Mouse (Mus musculus) hindbrain, embryonic 13.5 days (tissue): ENCODE measurements around the gene Rec114. TPM values are rescaled to one million over a fixed set of nuclear protein-coding genes. Genes with fewer than 3 reads are reported as not detected.

Experiments
- ATAC-seq: fragments of 200-750 bp; cut with Nextera tagmentation; 2 replicates; pipeline ENCODE4 v1.8.0; 2017; ENCODE audit warnings: moderate TSS enrichment; ENCODE audit not compliant: low FRiP score
- H3K27ac ChIP-seq: fragments of 300-500 bp; sonication (generic); 2 replicates; pipeline ENCODE4 v1.5.1; 2015; ENCODE audit warnings: inconsistent platforms, mild to moderate bottlenecking, moderate library complexity
- H3K27me3 ChIP-seq: fragments of 300-500 bp; sonication (generic); 2 replicates; pipeline ENCODE4 v1.6.1; 2015; ENCODE audit warnings: mild to moderate bottlenecking, inconsistent platforms
- H3K36me3 ChIP-seq: fragments of 300-500 bp; sonication (generic); 2 replicates; pipeline ENCODE4 v1.6.1; 2015; ENCODE audit warnings: mild to moderate bottlenecking, inconsistent platforms
- H3K4me1 ChIP-seq: fragments of 300-500 bp; sonication (generic); replicated peaks from 2 replicates; pipeline ENCODE4 v1.6.1; 2015; ENCODE audit warnings: inconsistent platforms
- H3K4me2 ChIP-seq: fragments of 300-500 bp; sonication (generic); 2 replicates; pipeline ENCODE4 v1.6.1; 2015; ENCODE audit warnings: inconsistent platforms, mild to moderate bottlenecking, moderate library complexity
- H3K4me3 ChIP-seq: fragments of 300-500 bp; sonication (generic); 2 replicates; pipeline ENCODE4 v1.5.1; 2015; ENCODE audit warnings: mild to moderate bottlenecking, inconsistent platforms
- H3K9ac ChIP-seq: fragments of 300-500 bp; sonication (generic); 2 replicates; pipeline ENCODE4 v1.6.1; 2015; ENCODE audit warnings: mild to moderate bottlenecking, inconsistent platforms
- H3K9me3 ChIP-seq: fragments of 300-500 bp; sonication (generic); 2 replicates; pipeline ENCODE4 v1.6.1; 2016; ENCODE audit warnings: inconsistent platforms
- whole genome bisulfite sequencing: fragments of 180-500 bp; shearing (Covaris S2); methylation state at CpG from one replicate; pipeline ENCODE4 v1.1.7; 2015; 5-methylcytosine and 5-hydroxymethylcytosine counted together
- polyA plus RNA-seq: library from polyadenylated mRNA; unstranded; fragments of >200 nt; fragmentation: Nextera tagmentation; extraction: Ambion mirVana; gene quantifications from 2 replicates; pipeline ENCODE4 v1.2.1, GENCODE M21; 2015

Rec114 gene
- polyA plus RNA-seq, 1 experiment from 2014 or later, result 1.5 TPM

DNA sequence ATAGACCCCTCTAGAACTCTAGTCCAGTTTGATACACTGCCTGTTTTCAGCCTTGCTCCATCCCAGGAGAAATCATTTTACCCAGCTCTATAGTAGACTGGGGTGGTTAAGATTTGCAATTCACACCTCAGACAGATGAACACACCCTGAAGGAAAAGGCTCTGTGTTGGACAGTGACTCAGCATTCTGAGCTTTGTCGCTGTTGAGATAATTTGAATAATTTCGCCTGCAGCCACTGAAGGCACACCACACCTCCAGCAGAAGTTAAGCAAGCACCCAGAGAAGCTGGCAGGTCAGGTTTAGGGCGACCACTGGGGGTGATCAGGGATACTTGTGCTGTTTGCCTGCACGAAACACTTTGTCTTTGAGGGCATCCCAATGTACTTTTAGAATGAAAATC lies 4.4 kb upstream of the Rec114 start:
- H3K27ac ChIP-seq, result no peak overlapping the region
- WGBS, result 68% methylated on average over 4 of the region's 4 CpGs
- ATAC-seq, result no peak
- H3K4me1 ChIP-seq, result peaks cover 12% of the 10 kb centered on the region
- no peak overlapping the region for H3K4me3 ChIP-seq
- no peak overlapping the region for H3K4me2 ChIP-seq
- no peaks in the 10 kb centered on the region for H3K9me3 ChIP-seq
- H3K9ac ChIP-seq, result no peak overlapping the region
- H3K36me3 ChIP-seq, result no peaks in the 10 kb centered on the region
- H3K27me3 ChIP-seq, result no peaks in the 10 kb centered on the region

- Histone ChIP-seq H3K9me3 (no peaks in the 10 kb centered on the region), H3K27me3 (no peaks in the 10 kb centered on the region), H3K36me3 (no peaks in the 10 kb centered on the region), H3K4me3 (no peak overlapping the region), H3K27ac (0 out of 2 replicates have a peak overlapping the region, but pooled peaks have one; percentile 48), H3K4me2 (peak overlapping the region; percentile 31; the same call in 1 of the 2 replicates), H3K9ac (no peak overlapping the region), H3K4me1 (peaks cover 12% of the 10 kb centered on the region)
- ATAC-seq, result no peak
- WGBS, result 26% methylated on average over 6 of the region's 6 CpGs
Observed at GRCm38 (mm10) chr9:58747328-58747755, 3.6 kb upstream of the Rec114 start.

DNA sequence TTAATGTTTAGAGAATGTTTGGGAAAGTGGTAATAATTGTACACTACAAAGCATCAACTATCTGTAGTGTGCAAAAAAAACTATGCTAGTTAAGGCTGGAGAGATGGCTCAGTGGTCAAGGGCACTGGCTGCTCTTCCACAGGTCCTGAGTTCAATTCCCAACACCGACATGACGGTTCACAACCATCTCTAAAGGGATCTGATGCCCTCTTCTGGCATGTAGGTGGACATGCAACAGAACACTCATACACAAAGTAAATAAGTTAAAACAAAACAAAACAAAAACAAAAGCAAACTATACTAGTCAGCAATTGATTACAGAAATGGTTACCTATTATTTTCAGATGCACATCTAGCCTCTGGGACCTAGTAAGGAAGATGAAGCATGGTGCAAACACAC lies 1.1 kb downstream of the Rec114 start:
- ATAC-seq, result no peak
- no peak overlapping the region for H3K4me3 ChIP-seq
- no peak overlapping the region for H3K9ac ChIP-seq
- H3K27me3 ChIP-seq, result no peaks in the 10 kb centered on the region
- H3K4me1 ChIP-seq, result peaks cover 12% of the 10 kb centered on the region
- no peaks in the 10 kb centered on the region for H3K9me3 ChIP-seq
- 98% methylated on average over 2 of the region's 2 CpGs for WGBS
- H3K27ac ChIP-seq, result no peak overlapping the region
- H3K36me3 ChIP-seq, result no peaks in the 10 kb centered on the region
- H3K4me2 ChIP-seq, result no peak overlapping the region

DNA sequence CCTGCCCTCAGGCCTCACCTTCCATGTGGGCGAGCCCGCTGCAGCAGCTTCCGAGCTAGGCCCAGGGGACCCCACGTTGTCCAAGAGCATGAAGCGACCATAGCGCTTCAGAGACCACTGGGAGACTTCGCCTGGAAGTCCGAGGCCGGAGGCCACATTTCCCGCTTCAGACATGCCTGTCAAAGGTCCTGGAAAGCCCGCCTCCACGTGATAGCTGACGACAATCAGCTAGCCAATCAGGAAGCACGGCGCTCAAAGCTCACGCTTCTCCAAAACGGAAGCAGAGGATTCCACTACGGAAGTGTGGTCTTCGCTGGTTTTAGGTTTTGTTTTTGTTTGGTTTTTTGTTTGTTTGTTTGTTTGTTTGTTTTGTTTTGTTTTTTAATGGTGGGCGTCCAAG lies 2.4 kb downstream of the Rec114 start:
- WGBS, result 82% methylated on average over 20 of the region's 20 CpGs
- H3K27me3 ChIP-seq, result no peaks in the 10 kb centered on the region
- H3K9me3 ChIP-seq, result no peaks in the 10 kb centered on the region
- H3K4me1 ChIP-seq, result 0 out of 2 replicates have a peak, but pooled peaks cover under 1% of the 10 kb centered on the region
- no peak for ATAC-seq
- H3K27ac ChIP-seq, result no peak overlapping the region
- no peaks in the 10 kb centered on the region for H3K36me3 ChIP-seq
- no peak overlapping the region for H3K9ac ChIP-seq
- no peak overlapping the region for H3K4me2 ChIP-seq
- no peak overlapping the region for H3K4me3 ChIP-seq

DNA sequence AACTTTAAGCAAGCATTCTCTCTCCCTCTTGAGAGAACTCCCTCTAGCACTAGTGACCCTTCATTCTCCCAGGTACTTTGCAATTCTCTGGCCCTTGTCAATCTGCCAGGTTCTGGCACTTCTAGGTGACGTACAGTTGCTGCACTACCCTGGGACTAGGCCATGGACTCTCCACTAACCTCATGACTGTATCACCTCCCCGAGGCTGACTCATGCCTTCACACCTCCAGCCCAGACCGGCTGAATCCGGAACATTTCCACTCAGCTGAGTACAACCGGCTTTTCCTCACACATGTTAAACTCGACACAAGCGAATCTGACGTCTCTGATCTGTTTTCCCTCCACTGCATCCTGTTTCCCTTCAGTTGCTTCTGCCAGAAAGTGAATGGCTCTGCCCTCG lies 4.0 kb downstream of the Rec114 start:
- ATAC-seq, result no peak
- no peak overlapping the region for H3K4me2 ChIP-seq
- H3K27ac ChIP-seq, result no peak overlapping the region
- H3K9ac ChIP-seq, result no peak overlapping the region
- H3K4me1 ChIP-seq, result no peaks in the 10 kb centered on the region
- no peaks in the 10 kb centered on the region for H3K36me3 ChIP-seq
- H3K9me3 ChIP-seq, result no peaks in the 10 kb centered on the region
- no peak overlapping the region for H3K4me3 ChIP-seq
- no peaks in the 10 kb centered on the region for H3K27me3 ChIP-seq
- 76% methylated on average over 9 of the region's 9 CpGs for whole genome bisulfite sequencing

DNA sequence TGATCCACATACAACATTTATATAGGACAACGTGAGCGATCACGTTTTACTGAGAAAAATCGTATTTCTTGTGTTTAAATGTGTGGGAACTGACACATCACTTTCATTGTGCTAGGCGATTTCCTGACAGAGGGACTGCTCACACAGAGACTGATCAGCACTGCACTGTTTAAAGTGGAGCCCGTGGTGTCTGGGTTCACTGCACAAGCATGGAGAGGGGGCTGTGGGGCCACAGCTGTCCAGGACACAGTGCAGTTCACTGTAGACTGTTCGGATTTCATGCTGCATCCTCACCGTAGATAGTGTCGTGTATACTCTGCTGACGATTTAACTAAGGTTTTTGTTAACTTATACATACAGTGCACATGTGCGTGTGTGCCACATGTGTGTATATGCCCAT lies 20.6 kb downstream of the Rec114 start:
- Histone ChIP-seq H3K36me3 (no peaks in the 10 kb centered on the region), H3K9ac (no peak overlapping the region), H3K4me1 (no peaks in the 10 kb centered on the region), H3K4me3 (no peak overlapping the region), H3K4me2 (no peak overlapping the region), H3K27ac (no peak overlapping the region), H3K9me3 (no peaks in the 10 kb centered on the region), H3K27me3 (no peaks in the 10 kb centered on the region)
- WGBS, result 82% methylated on average over 11 of the region's 11 CpGs
- no peak for ATAC-seq

- Histone ChIP-seq H3K9me3 (no peaks in the 10 kb centered on the region), H3K36me3 (no peaks in the 10 kb centered on the region), H3K4me3 (no peak overlapping the region), H3K27ac (no peak overlapping the region), H3K4me2 (no peak overlapping the region), H3K4me1 (no peaks in the 10 kb centered on the region), H3K27me3 (no peaks in the 10 kb centered on the region), H3K9ac (no peak overlapping the region)
- 88% methylated on average over 5 of the region's 5 CpGs for WGBS
- no peak for ATAC-seq
Observed at GRCm38 (mm10) chr9:58722151-58722550, 21.6 kb downstream of the Rec114 start.

GRCm38 (mm10) chr9:58721021-58721420 lies 22.7 kb downstream of the Rec114 start:
- Histone ChIP-seq H3K27ac (no peak overlapping the region), H3K4me3 (no peak overlapping the region), H3K9me3 (no peaks in the 10 kb centered on the region), H3K27me3 (no peaks in the 10 kb centered on the region), H3K4me2 (no peak overlapping the region), H3K4me1 (no peaks in the 10 kb centered on the region), H3K36me3 (no peaks in the 10 kb centered on the region), H3K9ac (no peak overlapping the region)
- no peak for ATAC-seq
- WGBS, result 83% methylated on average over 7 of the region's 7 CpGs

DNA sequence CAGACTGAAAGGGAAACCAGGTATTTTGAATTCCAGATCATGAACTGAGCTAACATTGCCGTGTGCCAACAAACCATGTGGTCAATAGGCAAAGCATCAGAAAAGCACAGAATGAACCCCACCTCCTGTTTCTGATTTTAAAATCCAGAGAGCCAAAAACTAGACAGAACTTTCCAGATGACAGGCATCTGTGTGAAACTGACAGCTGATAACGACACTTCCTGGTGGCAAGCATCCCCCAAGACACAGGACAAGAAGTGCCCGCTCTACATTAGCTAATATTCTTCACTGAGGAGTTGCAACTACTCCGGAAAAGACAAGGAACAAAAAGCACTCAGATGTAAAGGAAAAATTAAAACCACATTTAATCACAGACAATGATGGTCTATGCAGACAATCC lies 23.6 kb downstream of the Rec114 start:
- Histone ChIP-seq H3K27me3 (no peaks in the 10 kb centered on the region), H3K4me3 (no peak overlapping the region), H3K4me2 (no peak overlapping the region), H3K9me3 (no peaks in the 10 kb centered on the region), H3K9ac (no peak overlapping the region), H3K27ac (no peak overlapping the region), H3K4me1 (no peaks in the 10 kb centered on the region), H3K36me3 (no peaks in the 10 kb centered on the region)
- ATAC-seq, result no peak
- 83% methylated on average over 4 of the region's 4 CpGs for WGBS

DNA sequence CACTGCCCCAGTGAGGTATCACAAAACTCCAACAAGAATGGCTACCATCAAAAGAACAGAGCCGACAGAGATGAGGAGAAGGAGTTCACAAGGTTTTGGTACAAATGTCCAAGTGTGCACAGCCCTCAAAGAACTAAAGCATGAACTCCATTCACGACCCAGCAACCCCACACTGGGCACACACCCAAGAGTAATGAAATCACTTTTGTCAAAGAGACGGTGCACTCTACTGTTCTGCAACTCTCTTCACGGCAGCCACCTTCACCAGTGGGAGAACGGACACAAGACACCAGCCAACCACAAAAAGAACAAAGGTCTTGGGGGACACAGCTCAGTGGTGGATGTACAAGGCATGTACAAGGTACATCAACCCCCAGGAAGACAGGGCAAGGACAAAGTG lies 24.3 kb downstream of the Rec114 start:
- no peak overlapping the region for H3K27ac ChIP-seq
- no peak overlapping the region for H3K4me3 ChIP-seq
- H3K4me2 ChIP-seq, result no peak overlapping the region
- no peaks in the 10 kb centered on the region for H3K9me3 ChIP-seq
- WGBS, result 71% methylated on average over 5 of the region's 5 CpGs
- H3K4me1 ChIP-seq, result no peaks in the 10 kb centered on the region
- H3K27me3 ChIP-seq, result no peaks in the 10 kb centered on the region
- ATAC-seq, result no peak
- H3K36me3 ChIP-seq, result no peaks in the 10 kb centered on the region
- no peak overlapping the region for H3K9ac ChIP-seq

DNA sequence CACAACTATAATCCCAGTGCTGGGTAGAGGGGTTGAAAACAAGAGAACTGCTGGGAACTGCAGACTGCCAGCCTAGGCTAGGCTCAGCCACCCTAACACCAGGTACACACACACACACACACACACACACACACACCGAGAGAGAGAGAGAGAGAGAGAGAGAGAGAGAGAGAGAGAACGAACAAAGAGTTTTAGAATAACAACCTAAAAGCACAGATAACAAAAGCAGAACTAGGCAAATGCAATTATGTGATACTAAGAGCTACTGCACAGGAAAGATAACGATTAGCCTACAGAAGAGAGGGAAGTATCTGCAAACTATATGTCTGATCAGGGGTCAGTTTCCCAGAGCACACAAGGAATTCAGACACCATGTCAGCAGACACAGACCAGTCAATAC lies 24.8 kb downstream of the Rec114 start:
- no peaks in the 10 kb centered on the region for H3K4me1 ChIP-seq
- no peak overlapping the region for H3K4me2 ChIP-seq
- ATAC-seq, result no peak
- no peak overlapping the region for H3K9ac ChIP-seq
- no peak overlapping the region for H3K27ac ChIP-seq
- H3K36me3 ChIP-seq, result no peaks in the 10 kb centered on the region
- H3K27me3 ChIP-seq, result no peaks in the 10 kb centered on the region
- no peaks in the 10 kb centered on the region for H3K9me3 ChIP-seq
- 91% methylated on average over 2 of the region's 3 CpGs for WGBS
- no peak overlapping the region for H3K4me3 ChIP-seq

DNA sequence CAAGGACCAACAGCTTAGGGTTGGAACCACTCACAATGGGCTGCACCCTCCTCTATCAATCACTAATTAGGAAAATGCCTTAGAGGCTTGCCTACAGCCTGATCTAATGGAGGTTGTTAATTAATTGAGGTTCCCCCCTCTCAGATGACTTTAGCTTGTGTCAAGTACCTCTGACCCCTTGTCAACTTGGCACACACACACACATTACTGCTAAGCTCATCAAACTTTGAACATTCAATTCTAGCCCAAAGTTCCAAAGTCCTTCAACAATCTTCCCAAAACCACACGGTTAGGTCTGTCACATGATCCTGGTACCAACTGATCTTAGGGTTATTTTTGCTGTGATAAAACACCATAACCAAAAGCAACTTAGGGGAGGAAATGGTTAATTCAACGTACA lies 26.9 kb downstream of the Rec114 start:
- no peak overlapping the region for H3K4me2 ChIP-seq
- no peak overlapping the region for H3K4me3 ChIP-seq
- no peak overlapping the region for H3K27ac ChIP-seq
- no peaks in the 10 kb centered on the region for H3K4me1 ChIP-seq
- no peaks in the 10 kb centered on the region for H3K27me3 ChIP-seq
- ATAC-seq, result no peak
- no peaks in the 10 kb centered on the region for H3K36me3 ChIP-seq
- H3K9me3 ChIP-seq, result no peaks in the 10 kb centered on the region
- no peak overlapping the region for H3K9ac ChIP-seq
- WGBS, result 56% methylated on average over 2 of the region's 2 CpGs

GRCm38 (mm10) chr9:58710642-58711041 lies 33.1 kb downstream of the Rec114 start:
- H3K9me3 ChIP-seq, result no peaks in the 10 kb centered on the region
- no peak overlapping the region for H3K9ac ChIP-seq
- H3K4me2 ChIP-seq, result no peak overlapping the region
- no peaks in the 10 kb centered on the region for H3K4me1 ChIP-seq
- no peaks in the 10 kb centered on the region for H3K27me3 ChIP-seq
- no peak for ATAC-seq
- 79% methylated on average over 7 of the region's 7 CpGs for WGBS
- no peak overlapping the region for H3K4me3 ChIP-seq
- no peaks in the 10 kb centered on the region for H3K36me3 ChIP-seq
- no peak overlapping the region for H3K27ac ChIP-seq

DNA sequence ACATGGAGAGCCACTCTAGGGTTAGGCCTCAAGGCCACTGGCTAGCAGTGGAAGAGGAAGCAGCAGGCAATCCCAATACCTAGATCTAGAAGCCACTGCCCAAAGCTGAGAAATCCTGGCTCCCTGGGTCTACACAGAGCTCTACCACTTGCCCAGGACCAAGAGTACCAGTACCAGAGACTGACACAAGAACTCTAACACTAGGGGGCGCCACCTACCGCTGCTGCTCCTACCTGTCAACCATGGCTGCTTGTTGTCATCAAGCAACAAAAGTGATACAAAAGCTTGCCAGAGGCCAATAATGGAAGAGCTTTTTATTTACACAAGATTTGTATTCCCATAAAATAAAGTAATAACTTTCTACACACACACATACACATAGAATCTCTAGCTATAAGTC lies 33.8 kb downstream of the Rec114 start:
- Histone ChIP-seq H3K9ac (no peak overlapping the region), H3K4me2 (no peak overlapping the region), H3K27ac (no peak overlapping the region), H3K4me1 (no peaks in the 10 kb centered on the region), H3K4me3 (no peak overlapping the region), H3K27me3 (no peaks in the 10 kb centered on the region), H3K36me3 (no peaks in the 10 kb centered on the region), H3K9me3 (no peaks in the 10 kb centered on the region)
- WGBS, result 9% methylated on average over 2 of the region's 2 CpGs
- ATAC-seq, result no peak
